Mouse (Mus musculus) liver, embryonic 13.5 days (tissue): ENCODE results near the gene Kcnn1. TPM values are rescaled to one million over a fixed set of nuclear protein-coding genes. Genes with fewer than 3 reads are reported as not detected.

Source experiments
- ATAC-seq: fragments of 200-750 bp; cut with Nextera tagmentation; 2 replicates; pipeline ENCODE4 v1.8.0; 2017; ENCODE audit warnings: low read depth, mild to moderate bottlenecking, moderate number of reproducible peaks, moderate library complexity
- DNase-seq: peaks from one replicate; pipeline ENCODE4 v3.0.0; 2022
- H3K27ac ChIP-seq: fragments of 300-500 bp; sonication (generic); 2 replicates; pipeline ENCODE4 v1.5.1; 2015; ENCODE audit warnings: moderate library complexity, mild to moderate bottlenecking, inconsistent platforms
- H3K27me3 ChIP-seq: fragments of 300-500 bp; sonication (generic); 2 replicates; pipeline ENCODE4 v1.6.1; 2015; ENCODE audit warnings: mild to moderate bottlenecking, inconsistent platforms
- H3K36me3 ChIP-seq: fragments of 300-500 bp; sonication (generic); 2 replicates; pipeline ENCODE4 v1.6.1; 2015; ENCODE audit warnings: mild to moderate bottlenecking, inconsistent platforms
- H3K4me1 ChIP-seq: fragments of 300-500 bp; sonication (generic); replicated peaks from 2 replicates; pipeline ENCODE4 v1.6.1; 2015; ENCODE audit warnings: inconsistent platforms
- H3K4me2 ChIP-seq: fragments of 300-500 bp; sonication (generic); 2 replicates; pipeline ENCODE4 v1.6.1; 2015; ENCODE audit warnings: inconsistent platforms, mild to moderate bottlenecking, moderate library complexity
- H3K4me3 ChIP-seq: fragments of 300-500 bp; sonication (generic); replicated peaks from 2 replicates; pipeline ENCODE4 v1.5.1; 2015; ENCODE audit warnings: mild to moderate bottlenecking, inconsistent platforms
- H3K9ac ChIP-seq: fragments of 300-500 bp; sonication (generic); 2 replicates; pipeline ENCODE4 v1.6.1; 2015; ENCODE audit warnings: mild to moderate bottlenecking, inconsistent platforms
- H3K9me3 ChIP-seq: fragments of 300-500 bp; sonication (generic); replicated peaks from 2 replicates; pipeline ENCODE4 v1.6.1; 2016; ENCODE audit warnings: inconsistent platforms
- WGBS: fragments of 180-500 bp; shearing (Covaris S2); methylation state at CpG from one replicate; pipeline ENCODE4 v1.1.7; 2015; ENCODE audit not compliant: insufficient replicate concordance; 5-methylcytosine and 5-hydroxymethylcytosine counted together
- polyA plus RNA-seq: library from polyadenylated mRNA; unstranded; fragments of >200 nt; fragmentation: Nextera tagmentation; extraction: Ambion mirVana; gene quantifications from 2 replicates; pipeline ENCODE4 v1.2.1, GENCODE M21; 2015

Gene Kcnn1
- 0.29 and 0.44 TPM in 2 replicates for polyA plus RNA-seq

- peaks cover 52% of the 10 kb centered on the region for H3K4me1 ChIP-seq
- no peak within 1 kb of the TSS for H3K27ac ChIP-seq
These were observed at the start of gene Kcnn1 for GRCm38 (mm10) chr8:70862824-70863641. Kcnn1 (minus strand) TSS chr8:70863258.

GRCm38 (mm10) chr8:70911596-70911995, 48.5 kb upstream of the Kcnn1 start:
- Histone ChIP-seq H3K27ac (no peak overlapping the region), H3K4me2 (no peak overlapping the region), H3K9me3 (no peaks in the 10 kb centered on the region), H3K9ac (no peak overlapping the region), H3K4me1 (peaks cover 25% of the 10 kb centered on the region), H3K36me3 (peaks cover 68% of the 10 kb centered on the region), H3K27me3 (no peaks in the 10 kb centered on the region), H3K4me3 (no peak overlapping the region)
- 77% methylated on average over 5 of the region's 5 CpGs for WGBS
- ATAC-seq: no peak
- DNase-seq: no peak

More at GRCm38 (mm10) chr8:70862824-70863641, at the start of gene Kcnn1:
- Histone ChIP-seq H3K36me3 (peaks cover 6% of the 10 kb centered on the region), H3K9me3 (no peaks in the 10 kb centered on the region), H3K9ac (peak within 1 kb of the TSS; percentile 19; the same call in 1 of the 2 replicates), H3K4me3 (peak within 1 kb of the TSS; percentile 74), H3K4me2 (peak within 1 kb of the TSS; percentile 88), H3K27me3 (peaks cover 53% of the 10 kb centered on the region)
- ATAC-seq (no peak), DNase-seq (no peak)
- 2% methylated on average over 55 of the region's 55 CpGs for WGBS

- 31% methylated on average over 2 of the region's 2 CpGs for WGBS
- peaks cover 27% of the 10 kb centered on the region for H3K36me3 ChIP-seq
- H3K27ac ChIP-seq: no peak overlapping the region
- peak overlapping the region; percentile 97 for H3K4me2 ChIP-seq
- H3K4me3 ChIP-seq: peak overlapping the region; percentile 80; the same call in 1 of the 2 replicates
- peaks cover 49% of the 10 kb centered on the region for H3K4me1 ChIP-seq
- H3K9ac ChIP-seq: peak overlapping the region; percentile 89; the same call in 1 of the 2 replicates
- no peaks in the 10 kb centered on the region for H3K27me3 ChIP-seq
- no peak for DNase-seq
- ATAC-seq: no peak
- no peaks in the 10 kb centered on the region for H3K9me3 ChIP-seq
These were observed 44.5 kb upstream of the Kcnn1 start for GRCm38 (mm10) chr8:70907518-70907917.

GRCm38 (mm10) chr8:70905831-70906736, 43.0 kb upstream of the Kcnn1 start, which contains the start of gene Map1s:
Map1s (plus strand) TSS chr8:70905932.
- no peaks in the 10 kb centered on the region for H3K27me3 ChIP-seq
- under 1% methylated on average over 73 of the region's 86 CpGs for WGBS
- H3K4me2 ChIP-seq: peak within 1 kb of the TSS; percentile 97
- H3K27ac ChIP-seq: peak within 1 kb of the TSS; percentile 83
- peak within 1 kb of the TSS; percentile 89 for H3K9ac ChIP-seq
- H3K4me3 ChIP-seq: peak within 1 kb of the TSS; percentile 80
- peak; percentile 67 for DNase-seq
- no peaks in the 10 kb centered on the region for H3K9me3 ChIP-seq
- ATAC-seq: peak; percentile 76
- peaks cover 49% of the 10 kb centered on the region for H3K4me1 ChIP-seq
- H3K36me3 ChIP-seq: peaks cover 13% of the 10 kb centered on the region

- H3K4me1 ChIP-seq: peaks cover 44% of the 10 kb centered on the region
- ATAC-seq (no peak), DNase-seq (no peak)
- H3K4me3 ChIP-seq: peak overlapping the region; percentile 80
- peaks cover 7% of the 10 kb centered on the region; the same call in 1 of the 2 replicates for H3K36me3 ChIP-seq
- no peaks in the 10 kb centered on the region for H3K9me3 ChIP-seq
- WGBS: 6% methylated on average over 8 of the region's 8 CpGs
- peak overlapping the region; percentile 97 for H3K4me2 ChIP-seq
- peak overlapping the region; percentile 89 for H3K9ac ChIP-seq
- peak overlapping the region; percentile 83 for H3K27ac ChIP-seq
- no peaks in the 10 kb centered on the region for H3K27me3 ChIP-seq
These were observed 42.4 kb upstream of the Kcnn1 start for GRCm38 (mm10) chr8:70905463-70905830.

GRCm38 (mm10) chr8:70904532-70904931, 41.5 kb upstream of the Kcnn1 start:
- peaks cover 5% of the 10 kb centered on the region; the same call in 1 of the 2 replicates for H3K36me3 ChIP-seq

GRCm38 (mm10) chr8:70903582-70903981, 40.5 kb upstream of the Kcnn1 start:
- Histone ChIP-seq H3K36me3 (no peaks in the 10 kb centered on the region), H3K27me3 (no peaks in the 10 kb centered on the region), H3K9ac (no peak overlapping the region), H3K4me3 (no peak overlapping the region), H3K4me1 (peaks cover 45% of the 10 kb centered on the region), H3K4me2 (no peak overlapping the region), H3K27ac (no peak overlapping the region), H3K9me3 (no peaks in the 10 kb centered on the region)
- DNase-seq (no peak), ATAC-seq (no peak)

More at GRCm38 (mm10) chr8:70904532-70904931, 41.5 kb upstream of the Kcnn1 start:
- 27% methylated on average over 4 of the region's 4 CpGs for WGBS
- Histone ChIP-seq H3K9me3 (no peaks in the 10 kb centered on the region), H3K4me3 (no peak overlapping the region), H3K9ac (no peak overlapping the region), H3K4me1 (peaks cover 43% of the 10 kb centered on the region), H3K27ac (no peak overlapping the region), H3K27me3 (no peaks in the 10 kb centered on the region), H3K4me2 (no peak overlapping the region)
- no peak for ATAC-seq
- no peak for DNase-seq

- Histone ChIP-seq H3K9me3 (no peaks in the 10 kb centered on the region), H3K36me3 (no peaks in the 10 kb centered on the region), H3K4me3 (no peak overlapping the region), H3K27ac (no peak overlapping the region), H3K27me3 (no peaks in the 10 kb centered on the region), H3K4me1 (peaks cover 49% of the 10 kb centered on the region), H3K9ac (no peak overlapping the region), H3K4me2 (no peak overlapping the region)
- WGBS: 53% methylated on average over 4 of the region's 4 CpGs
- ATAC-seq: no peak
- DNase-seq: no peak
These were observed 40.1 kb upstream of the Kcnn1 start for GRCm38 (mm10) chr8:70903112-70903511.

- H3K27me3 ChIP-seq: no peaks in the 10 kb centered on the region
- 59% methylated on average over 5 of the region's 5 CpGs for whole genome bisulfite sequencing
These were observed 39.2 kb upstream of the Kcnn1 start for GRCm38 (mm10) chr8:70902211-70902610.

GRCm38 (mm10) chr8:70900872-70901387, 37.9 kb upstream of the Kcnn1 start:
- ATAC-seq: no peak

More at GRCm38 (mm10) chr8:70902211-70902610, 39.2 kb upstream of the Kcnn1 start:
- Histone ChIP-seq H3K27ac (no peak overlapping the region), H3K4me1 (peaks cover 40% of the 10 kb centered on the region), H3K4me3 (no peak overlapping the region), H3K36me3 (no peaks in the 10 kb centered on the region), H3K4me2 (no peak overlapping the region), H3K9ac (no peak overlapping the region), H3K9me3 (no peaks in the 10 kb centered on the region)
- ATAC-seq (no peak), DNase-seq (no peak)

GRCm38 (mm10) chr8:70899226-70899625, 36.2 kb upstream of the Kcnn1 start:
- H3K36me3 ChIP-seq: peaks cover 24% of the 10 kb centered on the region
- no peak overlapping the region for H3K9ac ChIP-seq
- no peak overlapping the region for H3K4me3 ChIP-seq
- H3K27ac ChIP-seq: no peak overlapping the region
- no peak overlapping the region for H3K4me2 ChIP-seq
- H3K27me3 ChIP-seq: peaks cover 2% of the 10 kb centered on the region
- WGBS: 86% methylated on average over 2 of the region's 2 CpGs
- H3K9me3 ChIP-seq: no peaks in the 10 kb centered on the region
- DNase-seq (no peak), ATAC-seq (no peak)
- H3K4me1 ChIP-seq: peaks cover 39% of the 10 kb centered on the region

More at GRCm38 (mm10) chr8:70900872-70901387, 37.9 kb upstream of the Kcnn1 start:
- H3K27me3 ChIP-seq: no peaks in the 10 kb centered on the region
- H3K36me3 ChIP-seq: peaks cover 6% of the 10 kb centered on the region
- WGBS: 59% methylated on average over 2 of the region's 2 CpGs
- no peak for DNase-seq
- H3K9me3 ChIP-seq: no peaks in the 10 kb centered on the region
- no peak overlapping the region for H3K4me3 ChIP-seq
- H3K4me2 ChIP-seq: no peak overlapping the region
- no peak overlapping the region for H3K27ac ChIP-seq
- no peak overlapping the region for H3K9ac ChIP-seq
- peaks cover 36% of the 10 kb centered on the region for H3K4me1 ChIP-seq
